Mouse (Mus musculus) liver, embryonic 14.5 days (tissue): ENCODE results near the gene Pex16.

Experiments used
- CTCF ChIP-seq: IDR thresholded peaks from 2 replicates; pipeline ENCODE4 v1.5.1; 2016; ENCODE audit warnings: antibody characterized with exemption, low read depth, control low read depth
- EP300 ChIP-seq: IDR thresholded peaks from 2 replicates; pipeline ENCODE4 v1.6.1; 2016; ENCODE audit warnings: antibody characterized with exemption, low read depth

- TF ChIP-seq CTCF (no peak), EP300 (no peak)
These were observed 34.0 kb downstream of the Pex16 start for GRCm38 (mm10) chr2:92408309-92409045.
